Mouse (Mus musculus): ENCODE results near the gene Ppm1d. TPM values are rescaled to one million over a fixed set of nuclear protein-coding genes. Genes with fewer than 3 reads are reported as not detected.

Ppm1d gene
- polyA plus RNA-seq, 1 experiment = 5.8 TPM

DNA sequence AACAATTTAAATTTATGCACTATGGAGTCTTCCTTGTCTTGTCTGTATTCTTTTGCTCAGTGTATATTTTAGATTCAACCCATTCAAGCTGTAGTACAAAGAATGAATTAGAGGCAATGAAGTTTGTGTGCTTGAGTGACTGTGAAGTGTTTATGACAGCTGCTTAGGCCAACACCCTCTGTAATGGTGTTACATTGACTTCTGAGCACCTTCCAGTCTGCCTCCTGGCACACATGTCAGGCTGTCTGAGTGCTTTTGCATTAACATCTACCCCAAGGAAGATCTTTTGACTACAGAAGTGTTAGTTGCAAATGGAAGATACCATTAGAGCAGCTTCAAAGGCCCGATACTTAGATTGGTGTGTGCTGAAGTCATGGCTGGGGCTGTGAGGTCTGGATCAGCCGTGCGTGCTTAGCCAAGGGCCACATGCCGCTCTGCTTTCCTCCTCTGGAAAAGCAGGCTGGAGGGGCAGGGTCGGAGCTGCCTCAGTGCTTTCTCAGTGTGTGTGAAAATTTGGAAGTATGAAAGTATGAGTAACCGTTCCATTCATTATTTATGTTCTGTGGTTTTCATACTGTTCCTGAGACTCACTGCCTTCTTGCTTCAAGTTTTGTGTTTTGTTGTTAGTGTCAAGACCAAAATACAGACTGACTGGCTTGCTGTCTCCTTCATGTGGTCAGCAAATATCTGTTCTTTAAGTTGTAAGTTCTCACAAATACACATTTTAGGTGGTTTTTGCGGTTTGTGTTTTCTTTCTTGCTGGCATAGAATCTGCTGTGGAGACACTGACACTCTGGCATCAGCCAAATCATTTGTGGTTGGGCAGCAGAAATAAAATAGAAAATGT lies 73.2 kb downstream of the Ppm1d start:
- H3K4me3 ChIP-seq (ENCODE audit: insufficient read depth, low read depth, low read length) = no peak overlapping the region
- DNase-seq = no peak
- no peaks in the 10 kb centered on the region for H3K27me3 ChIP-seq (replicated peaks; ENCODE audit: control insufficient read depth, insufficient read depth, low read length)
- H3K4me1 ChIP-seq (ENCODE audit: control insufficient read depth, insufficient read depth, low read length) = no peaks in the 10 kb centered on the region
- no peaks in the 10 kb centered on the region for H3K36me3 ChIP-seq (ENCODE audit: control insufficient read depth, insufficient read depth, low read length)
- no peak overlapping the region for H3K27ac ChIP-seq (ENCODE audit: insufficient read depth, low read depth, low read length)
- TF ChIP-seq POLR2A (IDR thresholded peaks at IDR 0.05; ENCODE audit: low read depth, low read length) = no peak
- TF ChIP-seq CTCF (conservative IDR thresholded peaks at IDR 0.05; ENCODE audit: insufficient read depth, insufficient read length, low read depth, low read length) = no peak
- WGBS = 71% methylated on average over 7 of the region's 7 CpGs

DNA sequence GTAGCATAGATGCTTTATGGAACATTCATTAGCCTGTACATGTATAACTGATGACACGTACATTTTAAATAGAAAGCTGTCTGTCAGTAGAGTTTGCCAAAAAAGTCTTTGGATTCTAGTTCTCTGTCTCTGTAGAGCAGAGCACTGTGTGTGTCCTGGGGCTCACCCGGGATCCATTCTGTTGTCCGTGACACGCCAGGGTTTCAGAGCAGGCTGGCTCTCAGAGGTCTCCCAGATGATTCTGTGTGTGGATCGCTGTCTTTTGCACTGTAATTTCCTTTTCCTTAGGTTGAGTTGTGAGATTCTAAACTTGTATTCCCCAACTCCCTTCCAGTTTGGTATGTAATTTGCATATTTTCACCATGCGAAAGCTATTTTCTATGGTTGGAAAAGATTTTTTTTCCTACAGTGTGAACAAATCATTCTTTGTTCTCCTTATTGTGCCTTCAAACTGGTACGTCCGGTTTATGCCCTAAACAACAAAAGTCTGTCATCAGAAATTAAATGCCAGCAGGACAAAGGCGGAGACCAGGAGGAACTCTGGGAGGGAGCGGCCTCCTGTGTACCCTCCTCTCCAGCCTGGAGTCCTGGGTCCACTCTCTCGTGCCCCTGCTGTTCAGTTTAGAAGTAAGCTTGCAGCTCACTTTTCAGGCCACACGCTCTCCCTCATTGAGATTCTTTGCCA lies 81.3 kb downstream of the Ppm1d start:
- no peaks in the 10 kb centered on the region for H3K4me1 ChIP-seq (ENCODE audit: control insufficient read depth, insufficient read depth, low read length)
- no peak for TF ChIP-seq POLR2A (IDR thresholded peaks at IDR 0.05; ENCODE audit: low read depth, low read length)
- TF ChIP-seq CTCF (conservative IDR thresholded peaks at IDR 0.05; ENCODE audit: insufficient read depth, insufficient read length, low read depth, low read length) = no peak
- H3K36me3 ChIP-seq (ENCODE audit: control insufficient read depth, insufficient read depth, low read length) = no peaks in the 10 kb centered on the region
- H3K4me3 ChIP-seq (ENCODE audit: insufficient read depth, low read depth, low read length) = no peak overlapping the region
- no peaks in the 10 kb centered on the region for H3K27me3 ChIP-seq (replicated peaks; ENCODE audit: control insufficient read depth, insufficient read depth, low read length)
- peak overlapping the region; percentile 64 for H3K27ac ChIP-seq (ENCODE audit: insufficient read depth, low read depth, low read length)
- WGBS = 59% methylated on average over 12 of the region's 12 CpGs
- peak; percentile 28 for DNase-seq

DNA sequence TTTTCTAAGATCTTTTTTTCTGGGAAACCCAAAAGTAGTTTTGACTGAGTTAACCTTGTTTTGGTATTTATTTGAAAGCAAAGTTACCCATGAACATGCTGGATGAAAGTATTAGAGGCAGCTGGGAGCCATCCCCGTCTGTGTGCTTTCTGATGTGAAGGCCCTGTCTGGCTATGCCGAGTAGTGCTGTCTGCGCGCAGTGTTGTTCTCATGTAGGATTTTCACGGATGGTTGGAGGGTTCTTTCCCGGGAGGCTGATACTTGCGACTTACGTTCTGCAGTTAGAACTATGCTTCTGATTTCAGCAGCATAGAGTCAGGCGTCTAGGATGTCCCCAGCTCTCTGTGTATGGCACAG lies 81.8 kb downstream of the Ppm1d start:
- Histone ChIP-seq H3K27ac (ENCODE audit: insufficient read depth, low read depth, low read length) (peak overlapping the region; percentile 64), H3K4me3 (ENCODE audit: insufficient read depth, low read depth, low read length) (no peak overlapping the region), H3K27me3 (replicated peaks; ENCODE audit: control insufficient read depth, insufficient read depth, low read length) (no peaks in the 10 kb centered on the region), H3K4me1 (ENCODE audit: control insufficient read depth, insufficient read depth, low read length) (no peaks in the 10 kb centered on the region), H3K36me3 (ENCODE audit: control insufficient read depth, insufficient read depth, low read length) (no peaks in the 10 kb centered on the region)
- no peak for DNase-seq
- 50% methylated on average over 9 of the region's 9 CpGs for WGBS
- TF ChIP-seq CTCF (conservative IDR thresholded peaks at IDR 0.05; ENCODE audit: insufficient read depth, insufficient read length, low read depth, low read length) (no peak), POLR2A (IDR thresholded peaks at IDR 0.05; ENCODE audit: low read depth, low read length) (no peak)

DNA sequence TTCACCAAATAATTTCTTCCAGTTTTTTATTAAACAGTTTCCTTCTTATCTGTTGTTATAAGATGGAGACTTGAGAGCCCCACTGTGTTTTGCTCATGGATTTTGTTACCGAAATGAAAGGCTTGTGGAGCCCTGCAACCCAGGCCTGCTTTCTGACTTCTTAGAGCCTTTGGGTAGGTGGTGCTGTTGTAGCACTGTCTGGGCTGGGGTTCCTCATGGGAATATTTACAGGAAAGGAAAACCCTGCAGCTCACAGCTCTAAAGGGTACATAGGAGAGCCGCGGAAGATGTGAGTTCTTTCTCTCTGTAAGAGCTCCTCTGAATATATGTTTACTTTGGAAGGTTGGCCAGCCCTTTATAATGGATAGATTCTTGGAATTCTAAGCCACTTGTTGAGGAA lies 82.9 kb downstream of the Ppm1d start:
- 63% methylated on average over 3 of the region's 3 CpGs for WGBS
- H3K27me3 ChIP-seq (replicated peaks; ENCODE audit: control insufficient read depth, insufficient read depth, low read length) = no peaks in the 10 kb centered on the region
- peak; percentile 17 for DNase-seq
- TF ChIP-seq POLR2A (IDR thresholded peaks at IDR 0.05; ENCODE audit: low read depth, low read length) = no peak
- 0 out of 2 replicates have a peak, but pooled peaks have one; percentile 19 for TF ChIP-seq CTCF (conservative IDR thresholded peaks at IDR 0.05; ENCODE audit: insufficient read depth, insufficient read length, low read depth, low read length)
- H3K36me3 ChIP-seq (ENCODE audit: control insufficient read depth, insufficient read depth, low read length) = no peaks in the 10 kb centered on the region
- H3K4me1 ChIP-seq (ENCODE audit: control insufficient read depth, insufficient read depth, low read length) = no peaks in the 10 kb centered on the region
- H3K4me3 ChIP-seq (ENCODE audit: insufficient read depth, low read depth, low read length) = no peak overlapping the region
- H3K27ac ChIP-seq (ENCODE audit: insufficient read depth, low read depth, low read length) = no peak overlapping the region

DNA sequence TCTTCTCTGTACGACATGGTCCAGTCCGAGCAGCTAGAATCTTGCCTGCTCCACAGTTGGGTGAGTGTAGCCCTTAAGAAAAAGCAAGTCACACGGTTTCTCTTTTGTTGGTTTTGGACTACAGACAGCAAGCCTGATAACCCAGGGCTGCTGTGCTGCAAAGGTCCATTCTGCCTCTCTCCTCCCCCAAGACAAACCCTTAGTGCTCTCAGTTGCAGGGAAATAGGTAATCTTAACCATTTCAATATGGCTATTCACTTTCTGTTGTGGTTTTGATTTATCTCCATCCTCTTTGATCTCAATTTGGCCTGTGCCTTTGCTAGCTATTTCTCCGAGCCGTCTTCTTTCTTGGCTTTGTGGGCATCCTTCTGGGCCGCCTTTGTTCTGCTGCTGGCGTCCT lies 84.3 kb downstream of the Ppm1d start:
- Histone ChIP-seq H3K4me3 (ENCODE audit: insufficient read depth, low read depth, low read length) (no peak overlapping the region), H3K36me3 (ENCODE audit: control insufficient read depth, insufficient read depth, low read length) (no peaks in the 10 kb centered on the region), H3K27ac (ENCODE audit: insufficient read depth, low read depth, low read length) (no peak overlapping the region), H3K27me3 (replicated peaks; ENCODE audit: control insufficient read depth, insufficient read depth, low read length) (no peaks in the 10 kb centered on the region), H3K4me1 (ENCODE audit: control insufficient read depth, insufficient read depth, low read length) (no peaks in the 10 kb centered on the region)
- TF ChIP-seq CTCF (conservative IDR thresholded peaks at IDR 0.05; ENCODE audit: insufficient read depth, insufficient read length, low read depth, low read length) (no peak), POLR2A (IDR thresholded peaks at IDR 0.05; ENCODE audit: low read depth, low read length) (no peak)
- WGBS = 73% methylated on average over 7 of the region's 7 CpGs
- DNase-seq = peak; percentile 29

Other genes starting within 250 kb of the Ppm1d start
- 8.0 and 9.6 TPM in 2 replicates for gene Usp32, start 171.1 kb upstream of the Ppm1d start, polyA plus RNA-seq (2012; rRNA removed)
- not detected in 2 replicates for gene 1700125H20Rik, start 140.8 kb upstream of the Ppm1d start, polyA plus RNA-seq (2012; rRNA removed)
- gene Appbp2, start 76.1 kb upstream of the Ppm1d start, polyA plus RNA-seq (2012; rRNA removed) = 10.5 and 11.5 TPM in 2 replicates
- 47.3 and 48.1 TPM in 2 replicates for gene Bcas3, start 41.9 kb downstream of the Ppm1d start, polyA plus RNA-seq (2012; rRNA removed)

Measured in kidney, adult 2 months (tissue).